Mouse (Mus musculus) thymus, postnatal 14 days (tissue): ENCODE measurements around the gene Nectin2.
A peak's percentile ranks its signal among the peaks of the same experiment; 100 is the strongest.

Source experiments
- DNase-seq: peaks from one replicate; pipeline ENCODE4 v3.0.0; 2021

The Nectin2 gene

DNA sequence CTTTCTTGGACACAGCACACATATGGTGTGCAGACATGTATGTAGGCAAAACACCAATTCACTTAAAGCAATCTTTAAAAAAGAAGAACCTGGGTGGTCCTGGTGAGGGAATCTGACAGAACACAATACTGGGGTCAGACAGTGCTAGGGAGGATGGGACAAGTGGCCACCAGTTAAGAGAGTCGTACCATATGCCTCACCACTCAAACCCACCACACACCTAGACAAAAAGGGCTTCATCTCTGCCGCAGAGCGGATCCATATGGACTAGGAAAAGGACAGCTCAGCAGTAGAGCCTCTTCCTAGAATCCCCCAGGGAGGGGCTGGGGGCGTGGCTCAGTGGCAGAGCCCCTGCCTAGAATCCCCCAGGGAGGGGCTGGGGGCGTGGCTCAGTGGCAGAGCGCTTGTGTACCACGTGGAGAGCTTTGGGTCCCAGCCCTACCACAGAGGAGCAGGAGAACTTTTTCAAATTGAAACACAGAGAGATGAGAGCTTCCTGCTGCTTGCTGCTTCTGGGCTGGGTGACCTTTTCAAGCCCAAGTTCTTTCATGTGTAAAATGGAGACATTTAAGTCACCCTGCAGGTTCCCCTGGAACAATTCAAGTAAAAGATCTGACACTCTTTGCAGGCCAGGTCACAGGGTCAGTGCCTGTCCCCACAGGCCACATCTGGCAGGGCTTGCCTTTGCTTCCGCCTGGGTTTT lies 8.8 kb downstream of the Nectin2 start:
- peak; percentile 17 for DNase-seq

GRCm38 (mm10) chr7:19740269-19740668 lies 10.0 kb downstream of the Nectin2 start:
- peak; percentile 14 for DNase-seq

- no peak for DNase-seq
Observed at GRCm38 (mm10) chr7:19738771-19739170, 11.5 kb downstream of the Nectin2 start.

- no peak for DNase-seq
Observed at GRCm38 (mm10) chr7:19736389-19737057, 13.8 kb downstream of the Nectin2 start.

GRCm38 (mm10) chr7:19734178-19734666 lies 16.1 kb downstream of the Nectin2 start:
- no peak for DNase-seq

DNA sequence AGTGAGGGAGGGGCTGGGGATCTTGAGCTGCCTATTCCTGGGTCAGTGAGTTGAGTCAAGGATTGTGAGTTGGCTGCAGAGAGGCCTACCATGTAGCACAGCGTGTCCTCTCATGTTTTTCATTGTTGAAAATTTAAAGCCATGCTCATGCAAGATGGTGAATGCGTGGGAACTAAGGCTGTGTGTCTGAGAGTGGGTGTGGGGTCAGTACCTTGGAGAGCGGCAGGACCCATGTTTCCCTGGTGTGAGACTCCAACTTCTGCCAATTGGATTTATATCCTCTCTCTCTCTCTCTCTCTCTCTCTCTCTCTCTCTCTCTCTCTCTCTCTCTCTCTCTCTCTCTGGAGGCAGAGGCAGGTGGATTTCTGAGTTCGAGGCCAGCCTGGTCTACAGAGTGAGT lies 23.7 kb downstream of the Nectin2 start:
- DNase-seq, result no peak

DNA sequence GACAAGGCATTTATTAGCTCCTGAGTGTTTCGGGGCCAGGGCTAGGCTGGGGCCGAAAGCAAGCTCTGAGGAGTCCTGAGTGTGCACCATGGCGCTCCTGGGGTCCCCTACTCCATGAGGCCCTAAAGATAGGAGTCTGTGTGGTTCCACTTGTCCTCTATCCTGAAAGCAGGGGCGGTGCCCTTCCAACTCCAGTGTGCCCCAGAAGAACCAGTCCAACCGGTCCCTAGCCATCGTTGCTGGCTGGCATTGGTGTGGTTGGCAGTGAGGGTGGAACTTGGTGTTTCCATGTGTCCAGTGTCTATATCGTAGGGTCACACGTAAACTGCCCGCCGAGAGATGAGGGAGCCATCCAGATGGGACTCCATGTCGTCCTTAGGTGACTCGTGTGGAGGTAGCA lies 26.1 kb downstream of the Nectin2 start:
- no peak for DNase-seq

DNA sequence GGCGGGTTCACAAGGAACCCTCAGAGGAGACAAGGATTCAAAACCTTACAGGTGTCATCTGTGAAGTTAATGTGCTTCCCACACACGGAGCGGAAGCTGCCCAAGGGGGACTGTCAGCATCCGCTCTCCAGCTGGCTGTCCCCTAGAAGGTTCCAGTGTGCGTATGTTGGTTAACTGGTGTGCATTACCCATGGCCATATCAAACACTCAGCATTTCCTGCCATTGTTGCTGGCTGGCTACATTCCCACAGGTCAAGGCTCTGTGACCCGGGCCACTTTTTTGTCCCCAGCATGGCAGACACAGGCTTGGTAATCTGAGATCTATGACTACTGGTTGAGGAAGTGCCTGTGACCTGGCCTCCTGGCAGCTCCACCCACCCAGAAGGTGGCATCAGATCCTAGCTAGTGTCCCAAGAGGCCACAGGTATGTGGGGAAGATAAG lies 27.5 kb downstream of the Nectin2 start:
- no peak for DNase-seq

GRCm38 (mm10) chr7:19719200-19719599 lies 31.1 kb downstream of the Nectin2 start:
- DNase-seq, result no peak

GRCm38 (mm10) chr7:19718297-19718952 lies 31.9 kb downstream of the Nectin2 start:
- no peak for DNase-seq

- no peak for DNase-seq
Observed at GRCm38 (mm10) chr7:19717346-19717745, 32.9 kb downstream of the Nectin2 start.

- no peak for DNase-seq
Observed at GRCm38 (mm10) chr7:19716822-19717221, 33.5 kb downstream of the Nectin2 start.

DNA sequence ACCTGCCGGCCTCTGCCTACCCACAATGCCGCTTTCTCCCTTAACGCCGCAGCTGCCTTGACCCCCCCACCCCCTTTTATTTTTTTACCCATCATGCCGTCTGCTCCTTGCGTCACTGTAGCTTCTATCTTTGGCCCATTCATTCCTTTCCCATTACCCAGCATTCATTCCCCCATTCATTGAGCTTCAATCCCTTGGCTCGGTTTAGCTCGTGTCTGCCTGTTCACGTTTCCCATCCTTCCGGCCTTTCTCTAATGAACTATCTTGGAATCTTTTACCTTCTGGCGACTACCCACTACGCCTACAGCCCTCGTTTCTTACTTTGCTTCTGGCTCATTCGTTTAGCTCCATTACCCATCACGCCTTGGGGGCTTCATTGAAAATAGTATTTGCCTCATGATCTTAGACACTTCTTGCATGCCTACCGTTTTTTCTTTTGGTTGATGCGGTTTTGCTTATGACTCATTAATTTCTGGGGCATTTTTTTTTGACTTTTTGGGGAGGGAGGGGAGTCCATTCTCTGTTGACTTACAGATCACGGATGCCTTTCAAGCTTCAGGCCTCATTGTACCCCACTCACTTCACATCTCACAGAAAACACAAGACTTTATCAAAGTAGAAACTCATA lies 34.1 kb downstream of the Nectin2 start:
- no peak for DNase-seq

GRCm38 (mm10) chr7:19715239-19716054 lies 34.8 kb downstream of the Nectin2 start, which contains the start of gene Tomm40:
Tomm40 (minus strand) TSS chr7:19715438.
- DNase-seq, result peak; percentile 98

GRCm38 (mm10) chr7:19714836-19715235 lies 35.4 kb downstream of the Nectin2 start:
- DNase-seq, result no peak

DNA sequence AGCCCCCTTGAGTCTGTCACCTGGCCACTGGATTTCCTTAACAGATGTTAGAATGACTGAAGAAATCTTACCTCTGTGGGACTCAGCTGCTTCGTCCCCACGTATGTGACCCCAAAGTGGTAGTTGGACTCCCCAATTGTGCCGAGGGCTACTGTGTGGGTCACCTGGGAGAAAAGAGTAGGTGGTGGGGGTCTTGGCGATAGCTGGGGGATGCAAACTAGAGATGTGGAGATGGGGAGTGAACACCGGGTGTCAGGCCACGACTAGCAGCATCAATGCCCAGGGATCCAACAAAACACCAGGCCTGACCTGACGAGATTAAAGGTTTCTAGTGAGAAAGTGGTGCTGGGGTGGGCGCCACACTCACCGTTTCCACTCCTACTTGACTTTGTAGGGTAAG lies 36.7 kb downstream of the Nectin2 start:
- DNase-seq, result no peak

GRCm38 (mm10) chr7:19713196-19713595 lies 37.1 kb downstream of the Nectin2 start:
- peak; percentile 44 for DNase-seq

GRCm38 (mm10) chr7:19712414-19712813 lies 37.9 kb downstream of the Nectin2 start:
- DNase-seq, result no peak

- no peak for DNase-seq
Observed at GRCm38 (mm10) chr7:19710650-19711049, 39.6 kb downstream of the Nectin2 start.

DNA sequence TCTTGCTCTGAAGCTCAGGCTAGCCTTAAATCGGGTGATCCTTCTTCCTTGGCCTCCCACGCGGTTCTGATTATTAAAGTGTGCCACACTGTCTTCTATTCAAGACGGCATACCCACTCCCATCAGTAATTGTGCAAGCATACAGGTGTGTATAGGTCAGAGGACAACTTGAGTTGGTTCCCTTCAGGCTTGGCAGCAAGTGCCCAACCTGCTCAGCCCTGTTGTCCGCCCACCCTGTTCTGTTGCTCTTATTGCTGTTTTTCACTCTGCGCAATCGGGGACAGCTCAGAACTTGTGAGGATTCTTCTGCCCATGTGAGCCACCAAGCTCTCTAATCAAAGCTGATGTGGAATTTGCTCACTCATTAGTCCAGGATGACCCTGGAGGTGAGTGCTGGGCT lies 45.0 kb downstream of the Nectin2 start:
- no peak for DNase-seq

GRCm38 (mm10) chr7:19704475-19704874 lies 45.8 kb downstream of the Nectin2 start:
- no peak for DNase-seq

GRCm38 (mm10) chr7:19702859-19703555 lies 47.3 kb downstream of the Nectin2 start:
- no peak for DNase-seq
